Comparison of ENCODE assay signal across 24 mouse cellular contexts in the genomic region with DNA sequence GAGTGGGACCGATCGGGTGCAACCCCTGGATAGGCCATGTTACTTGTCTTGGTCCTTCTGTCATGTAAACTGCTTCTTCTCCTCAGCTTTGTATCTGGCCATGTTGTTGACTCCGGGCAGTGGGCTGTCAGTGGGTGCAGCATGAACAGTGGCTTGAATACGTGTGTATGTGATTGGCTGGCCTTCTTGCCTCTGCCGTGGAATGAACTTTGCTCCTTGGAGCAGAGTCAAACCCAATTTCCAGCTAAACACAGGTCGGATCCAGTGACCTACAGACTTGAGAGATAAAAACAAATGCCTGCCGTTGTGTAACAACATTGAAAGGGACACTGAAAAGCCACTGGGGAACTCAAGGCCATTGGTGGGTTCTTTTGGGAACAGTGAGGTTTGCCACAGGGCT.
DNase-seq lines count a peak whose midpoint lies in the region; ATAC-seq and TF ChIP-seq lines count a peak whose summit lies in the region.
"Had no signal": no experiment of that assay in that cellular context is flagged by ENCODE, and none has a peak within 500 bp of the region (broad histone marks: within the 10 kb centered on the region; RNA-seq: fewer than 3 reads in every experiment).

No protein-coding gene starts in this region.

- ATAC-seq in kidney, embryonic 15.5 days (replicated peaks; ENCODE audit: low FRiP score) = no peak
- ATAC-seq in intestine, embryonic 16.5 days = peak; percentile 77
- ATAC-seq in liver, postnatal 0 days = peak; percentile 99
- ATAC-seq: activated CD4-positive, CD25-positive, alpha-beta regulatory T cell, adult 4 months; midbrain, embryonic 13.5 days had no signal

- no peak overlapping the region for H3K4me2 ChIP-seq in kidney, embryonic 15.5 days
- no peak overlapping the region for H3K4me2 ChIP-seq in intestine, embryonic 16.5 days (ENCODE audit: low read depth, low read length)
- H3K4me2 ChIP-seq in liver, postnatal 0 days (ENCODE audit: low read depth, low read length) = no peak overlapping the region
- H3K4me2 ChIP-seq: embryonic facial prominence, embryonic 12.5 days; hindbrain, embryonic 13.5 days; limb, embryonic 12.5 days; lung, embryonic 15.5 days; midbrain, embryonic 13.5 days had no signal

- H3K9ac ChIP-seq in kidney, embryonic 15.5 days = no peak overlapping the region
- no peak overlapping the region for H3K9ac ChIP-seq in intestine, embryonic 16.5 days (ENCODE audit: low read depth, low read length)
- no peak overlapping the region for H3K9ac ChIP-seq in liver, postnatal 0 days (replicated peaks)
- H3K9ac ChIP-seq: embryonic facial prominence, embryonic 12.5 days; hindbrain, embryonic 13.5 days; limb, embryonic 12.5 days; lung, embryonic 15.5 days; midbrain, embryonic 13.5 days had no signal

- H3K27me3 ChIP-seq in kidney, embryonic 15.5 days = no peaks in the 10 kb centered on the region
- no peaks in the 10 kb centered on the region for H3K27me3 ChIP-seq in intestine, embryonic 16.5 days (replicated peaks; ENCODE audit: control insufficient read depth, insufficient read depth, low read length)
- H3K27me3 ChIP-seq in liver, postnatal 0 days (ENCODE audit: insufficient read depth, low read length) = no peaks in the 10 kb centered on the region
- no peaks in the 10 kb centered on the region for H3K27me3 ChIP-seq in limb, embryonic 10.5 days (ENCODE audit: low read depth, poor library complexity, severe bottlenecking)
- H3K27me3 ChIP-seq: embryonic facial prominence, embryonic 12.5 days; hindbrain, embryonic 13.5 days; limb, embryonic 12.5 days; lung, embryonic 15.5 days; midbrain, embryonic 13.5 days had no signal

- no peaks in the 10 kb centered on the region for H3K36me3 ChIP-seq in kidney, embryonic 15.5 days
- H3K36me3 ChIP-seq in intestine, embryonic 16.5 days (ENCODE audit: control insufficient read depth, insufficient read depth, low read length) = no peaks in the 10 kb centered on the region
- H3K36me3 ChIP-seq in liver, postnatal 0 days (replicated peaks; ENCODE audit: insufficient read depth, low read length) = no peaks in the 10 kb centered on the region
- no peaks in the 10 kb centered on the region for H3K36me3 ChIP-seq in limb, embryonic 10.5 days
- H3K36me3 ChIP-seq: embryonic facial prominence, embryonic 12.5 days; hindbrain, embryonic 13.5 days; limb, embryonic 12.5 days; lung, embryonic 15.5 days; midbrain, embryonic 13.5 days had no signal

- no peak overlapping the region for H3K4me3 ChIP-seq in kidney, embryonic 15.5 days (replicated peaks)
- H3K4me3 ChIP-seq in intestine, embryonic 16.5 days (ENCODE audit: low read length) = no peak overlapping the region
- no peak overlapping the region for H3K4me3 ChIP-seq in liver, postnatal 0 days (ENCODE audit: low read depth, low read length)
- H3K4me3 ChIP-seq in limb, embryonic 10.5 days = no peak overlapping the region
- H3K4me3 ChIP-seq: embryonic facial prominence, embryonic 12.5 days; hindbrain, embryonic 13.5 days; limb, embryonic 12.5 days; lung, embryonic 15.5 days; megakaryocyte, embryonic 14.5 days; midbrain, embryonic 13.5 days had no signal

- H3K9me3 ChIP-seq in kidney, embryonic 15.5 days (replicated peaks) = no peaks in the 10 kb centered on the region
- peaks cover 3% of the 10 kb centered on the region; the same call in 1 of the 2 replicates for H3K9me3 ChIP-seq in intestine, embryonic 16.5 days (ENCODE audit: control insufficient read depth, low read length)
- no peaks in the 10 kb centered on the region; the same call in 1 of the 2 replicates for H3K9me3 ChIP-seq in liver, postnatal 0 days (ENCODE audit: low read length)
- no peaks in the 10 kb centered on the region for H3K9me3 ChIP-seq in limb, embryonic 10.5 days (replicated peaks)
- H3K9me3 ChIP-seq: hindbrain, embryonic 13.5 days; limb, embryonic 12.5 days; lung, embryonic 15.5 days; midbrain, embryonic 13.5 days had no signal

- no peak for TF ChIP-seq CTCF in liver, postnatal 0 days (IDR thresholded peaks at IDR 0.05; ENCODE audit: low read depth)

- 80% methylated on average over 7 of the region's 7 CpGs for WGBS in kidney, embryonic 15.5 days
- WGBS in intestine, embryonic 16.5 days = 69% methylated on average over 7 of the region's 7 CpGs
- 66% methylated on average over 7 of the region's 7 CpGs for WGBS in liver, postnatal 0 days (ENCODE audit: insufficient replicate concordance)
- 89% methylated on average over 7 of the region's 7 CpGs for WGBS in limb, embryonic 10.5 days

- no peak for TF ChIP-seq EP300 in liver, postnatal 0 days (IDR thresholded peaks at IDR 0.05; ENCODE audit: low read depth)

- peak; percentile 23 for DNase-seq in adrenal gland, adult 2 months
- no peak for DNase-seq in adrenal gland, postnatal 4 days (ENCODE audit: low spot score in 2 of 2)
- DNase-seq in kidney, adult 8-10 months = peak; percentile 52 to 57
- DNase-seq in liver, postnatal 0 days = peak; percentile 56
- no peak for DNase-seq in frontal cortex, postnatal 10 days (ENCODE audit: low spot score in 2 of 2)
- DNase-seq in limb, embryonic 10.5 days (ENCODE audit: low spot score) = no peak
- DNase-seq: adrenal gland, postnatal 36 days; cerebellum, adult 11-12 months; cerebellum, postnatal 10 days; gastrocnemius, postnatal 36 days; heart, postnatal 36 days; lung, postnatal 36 days; thymus, adult 2 months; thymus, postnatal 4 days had no signal

- no peaks in the 10 kb centered on the region for H3K4me1 ChIP-seq in kidney, embryonic 15.5 days
- H3K4me1 ChIP-seq in intestine, embryonic 16.5 days (ENCODE audit: control insufficient read depth, insufficient read depth, low read length) = no peaks in the 10 kb centered on the region
- no peaks in the 10 kb centered on the region for H3K4me1 ChIP-seq in liver, postnatal 0 days (ENCODE audit: insufficient read depth)
- no peaks in the 10 kb centered on the region for H3K4me1 ChIP-seq in limb, embryonic 10.5 days
- H3K4me1 ChIP-seq: embryonic facial prominence, embryonic 12.5 days; hindbrain, embryonic 13.5 days; lung, embryonic 15.5 days; megakaryocyte, embryonic 14.5 days had no signal

- no peak overlapping the region for H3K27ac ChIP-seq in kidney, embryonic 15.5 days
- H3K27ac ChIP-seq in intestine, embryonic 16.5 days (ENCODE audit: low read length) = no peak overlapping the region
- H3K27ac ChIP-seq in liver, postnatal 0 days (ENCODE audit: low read depth) = peak overlapping the region; percentile 85
- H3K27ac ChIP-seq in limb, embryonic 10.5 days = no peak overlapping the region
- H3K27ac ChIP-seq: embryonic facial prominence, embryonic 12.5 days; hindbrain, embryonic 13.5 days; limb, embryonic 12.5 days; lung, embryonic 15.5 days; midbrain, embryonic 13.5 days; stomach, postnatal 0 days had no signal

Comparison
In these comparisons a context has a peak if more than half of its experiments do, and no peak if none do; other contexts are left out.
1. DNase-seq: peak in adrenal gland, adult 2 months (single experiment), kidney, adult 8-10 months (2 of 2) and liver, postnatal 0 days (single experiment); none in adrenal gland, postnatal 4 days (0 of 2), frontal cortex, postnatal 10 days (0 of 2) and limb, embryonic 10.5 days (single experiment).